ENCODE assay signal across 16 mouse cellular contexts in the genomic region with DNA sequence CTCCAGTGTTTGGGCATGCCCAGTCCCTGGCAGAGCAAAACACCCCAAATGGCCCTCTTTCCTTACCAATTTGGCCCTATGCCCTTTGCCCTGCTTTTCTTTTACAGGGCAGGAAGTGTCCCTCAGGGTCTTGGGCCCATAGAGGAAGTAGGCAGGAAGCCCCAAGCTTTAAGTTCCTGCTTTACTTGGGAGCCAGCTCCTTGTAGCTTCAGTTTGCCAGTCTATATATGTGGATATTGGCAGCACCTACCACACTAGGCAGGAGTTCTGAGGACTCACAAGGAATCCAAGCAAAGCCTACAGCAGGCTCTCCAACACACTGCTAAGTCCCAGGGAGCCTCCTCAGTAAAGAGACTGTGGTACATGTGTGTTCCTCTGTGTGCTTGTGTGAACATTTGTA.
DNase-seq lines count a peak whose midpoint lies in the region; ATAC-seq and TF ChIP-seq lines count a peak whose summit lies in the region.
"Had no signal": no experiment of that assay in that cellular context is flagged by ENCODE, and none has a peak within 500 bp of the region (broad histone marks: within the 10 kb centered on the region; RNA-seq: fewer than 3 reads in every experiment).

No protein-coding gene starts in this region.

- no peak overlapping the region for H3K4me3 ChIP-seq in heart, embryonic 15.5 days
- H3K4me3 ChIP-seq in left cerebral cortex, adult 2 months = no peak overlapping the region
- H3K4me3 ChIP-seq in bone marrow macrophage, adult 2 months (ENCODE audit: insufficient read depth, low read length) = no peak overlapping the region
- H3K4me3 ChIP-seq in brown adipose tissue, adult 24 weeks (ENCODE audit: insufficient read depth, low read depth, low read length) = no peak overlapping the region
- H3K4me3 ChIP-seq: embryonic facial prominence, embryonic 15.5 days; forebrain, embryonic 12.5 days; limb, embryonic 10.5 days had no signal

- H3K4me1 ChIP-seq in heart, embryonic 15.5 days (replicated peaks) = peaks cover 38% of the 10 kb centered on the region
- peaks cover 17% of the 10 kb centered on the region for H3K4me1 ChIP-seq in bone marrow macrophage, adult 2 months (ENCODE audit: control insufficient read depth, insufficient read depth, low read length)
- H3K4me1 ChIP-seq in brown adipose tissue, adult 24 weeks (ENCODE audit: control insufficient read depth, insufficient read depth, insufficient read length, low read length) = peaks cover 17% of the 10 kb centered on the region

- DNase-seq in heart, postnatal 10 days = no peak
- no peak for DNase-seq in left cerebral cortex, adult 2 months (ENCODE audit: extremely low spot score in 1 of 2, low spot score in 2 of 2)
- no peak for DNase-seq in left cerebral cortex, postnatal 14 days (ENCODE audit: low spot score in 2 of 2)
- no peak for DNase-seq in thymus, adult 18-20 months
- DNase-seq: adrenal gland, adult 8-10 months; cerebellum, adult 2 months; layer of hippocampus, postnatal 36 days; right cerebral cortex, adult 18-20 months; thymus, postnatal 14 days had no signal

- H3K9me3 ChIP-seq in heart, embryonic 15.5 days (replicated peaks) = no peaks in the 10 kb centered on the region

- peak overlapping the region; percentile 11 for H3K27ac ChIP-seq in heart, embryonic 15.5 days
- peak overlapping the region; percentile 66 for H3K27ac ChIP-seq in left cerebral cortex, adult 2 months
- peak overlapping the region; percentile 73 for H3K27ac ChIP-seq in bone marrow macrophage, adult 2 months (ENCODE audit: insufficient read depth, low read depth, low read length)
- peak overlapping the region; percentile 50 for H3K27ac ChIP-seq in brown adipose tissue, adult 24 weeks (replicated peaks; ENCODE audit: low read depth, low read length)
- H3K27ac ChIP-seq: embryonic facial prominence, embryonic 15.5 days; forebrain, embryonic 12.5 days had no signal

- ATAC-seq in heart, embryonic 15.5 days (replicated peaks; ENCODE audit: insufficient number of reproducible peaks, insufficient read depth, low FRiP score, low read depth) = no peak
- ATAC-seq: CD4-positive, CD25-positive, alpha-beta regulatory T cell, adult 4 months had no signal

- no peaks in the 10 kb centered on the region for H3K36me3 ChIP-seq in heart, embryonic 15.5 days
- H3K36me3 ChIP-seq: embryonic facial prominence, embryonic 15.5 days; forebrain, embryonic 12.5 days; limb, embryonic 10.5 days had no signal

- TF ChIP-seq POLR2A in bone marrow macrophage, adult 2 months (IDR thresholded peaks at IDR 0.05; ENCODE audit: borderline replicate concordance, low read depth, low read length) = no peak

- intact Hi-C loops in heart, postnatal 10 days (cut with DNase I) = no loop called here
- intact Hi-C loops in left cerebral cortex, adult 2 months (cut with DNase I) = no loop called here
- intact Hi-C loops in left cerebral cortex, postnatal 14 days (cut with DNase I) = loop anchor here (5.0 kb wide), 1 partner anchor 38 kb away; no protein-coding TSS in a partner anchor

- H3K9ac ChIP-seq in heart, embryonic 15.5 days = no peak overlapping the region
- H3K9ac ChIP-seq: embryonic facial prominence, embryonic 15.5 days; forebrain, embryonic 12.5 days had no signal

- no peak overlapping the region for H3K4me2 ChIP-seq in heart, embryonic 15.5 days
- H3K4me2 ChIP-seq: embryonic facial prominence, embryonic 15.5 days; forebrain, embryonic 12.5 days had no signal

- no peak for TF ChIP-seq CTCF in left cerebral cortex, adult 2 months (IDR thresholded peaks at IDR 0.05)
- no peak for TF ChIP-seq CTCF in bone marrow macrophage, adult 2 months (IDR thresholded peaks at IDR 0.05; ENCODE audit: low read depth, low read length)

- H3K27me3 ChIP-seq in heart, embryonic 15.5 days = no peaks in the 10 kb centered on the region
- H3K27me3 ChIP-seq: embryonic facial prominence, embryonic 15.5 days had no signal

Comparison
In these comparisons a context has a peak if more than half of its experiments do, and no peak if none do; other contexts are left out.
1. H3K27ac ChIP-seq: peak in every context shown above with its lines; median percentile 73 in bone marrow macrophage, adult 2 months; 66 in left cerebral cortex, adult 2 months; 50 in brown adipose tissue, adult 24 weeks; 11 in heart, embryonic 15.5 days.